Mouse (Mus musculus) heart, adult 11 months (tissue): ENCODE data around the gene 0610009B22Rik.
A peak's percentile ranks its signal among the peaks of the same experiment; 100 is the strongest.

Experiments
- DNase-seq: peaks from one replicate; pipeline ENCODE4 v3.0.0; 2022

0610009B22Rik gene

GRCm38 (mm10) chr11:51635525-51636322 is 53.0 kb downstream of the 0610009B22Rik start, which contains the start of gene Rmnd5b:
Gene Rmnd5b (minus strand): TSS chr11:51635896.
- DNase-seq, result peak; percentile 99
